Mouse (Mus musculus) cerebellum, adult 11-12 months (tissue): ENCODE results near the gene Musk.

Experiments
- DNase-seq: peaks from one replicate; pipeline ENCODE4 v3.0.0; 2022

The Musk gene

DNA sequence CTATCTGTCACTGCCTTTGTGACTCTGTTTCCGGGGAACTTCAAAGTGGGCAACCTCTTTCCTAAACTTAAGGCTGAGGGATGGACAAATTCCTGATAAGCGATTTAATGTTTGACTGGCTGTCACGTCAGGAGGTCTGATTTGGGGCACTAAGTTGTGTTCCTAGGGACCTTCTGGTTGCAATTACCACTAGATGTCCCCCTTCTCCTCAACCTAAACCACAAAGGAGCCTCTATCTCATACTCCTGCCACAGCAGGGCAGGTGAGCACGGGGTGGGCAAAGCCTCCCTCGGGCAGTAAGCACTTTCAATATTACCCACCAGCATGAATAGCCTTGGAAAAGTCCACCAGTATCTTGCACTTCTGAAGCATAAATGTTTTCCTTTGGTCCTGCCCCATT is 133.5 kb downstream of the Musk start:
- DNase-seq = no peak

GRCm38 (mm10) chr4:58423276-58423930 is 137.6 kb downstream of the Musk start:
- DNase-seq = no peak
